Mouse (Mus musculus) adrenal gland (tissue): Measurements from ENCODE around the gene Zc3h18.

Experiments used
- intact Hi-C: fragments of 180-260 bp; cut with DNase I; formaldehyde crosslinking; loops from one replicate; pipeline ENCODE4 v1.15.1; 2025

Zc3h18 gene

DNA sequence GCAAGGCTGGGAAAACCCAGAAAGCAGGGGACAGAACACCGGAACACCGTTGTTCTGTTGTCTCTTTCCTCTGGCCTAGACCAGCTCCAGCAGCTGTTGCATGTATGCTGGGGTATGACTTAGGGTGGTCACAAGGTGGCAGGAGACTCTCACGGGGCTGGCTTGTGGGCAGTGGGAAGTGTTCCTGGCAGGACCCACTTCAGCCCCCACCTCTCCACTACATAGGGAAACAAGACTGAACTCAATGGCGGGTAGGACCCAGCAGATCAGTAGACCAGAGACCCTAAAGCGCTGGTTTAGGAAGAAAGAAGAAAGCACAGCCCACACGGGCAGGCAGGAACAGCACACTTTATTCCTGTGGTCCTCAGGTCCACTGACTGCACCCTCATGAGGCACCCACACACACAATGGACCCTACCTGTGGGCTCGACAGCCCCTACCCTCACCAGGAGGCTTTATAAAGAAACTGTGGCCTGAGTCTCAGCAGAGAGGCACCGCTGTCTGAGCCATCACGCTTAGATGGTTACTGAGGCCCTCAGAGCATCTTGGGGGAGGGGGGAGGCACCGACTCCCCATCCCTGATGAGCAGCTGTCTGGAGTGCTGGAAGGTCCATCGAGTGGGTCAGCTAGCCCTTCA, 57.0 kb downstream of the Zc3h18 start:
- intact Hi-C loops = no loop called here

- intact Hi-C loops = loop anchor here (5.0 kb wide), 1 partner anchor 58 kb away; the partner anchor contains the start of gene Zc3h18
These were observed 59.0 kb downstream of the Zc3h18 start for GRCm38 (mm10) chr8:122435375-122435774.

DNA sequence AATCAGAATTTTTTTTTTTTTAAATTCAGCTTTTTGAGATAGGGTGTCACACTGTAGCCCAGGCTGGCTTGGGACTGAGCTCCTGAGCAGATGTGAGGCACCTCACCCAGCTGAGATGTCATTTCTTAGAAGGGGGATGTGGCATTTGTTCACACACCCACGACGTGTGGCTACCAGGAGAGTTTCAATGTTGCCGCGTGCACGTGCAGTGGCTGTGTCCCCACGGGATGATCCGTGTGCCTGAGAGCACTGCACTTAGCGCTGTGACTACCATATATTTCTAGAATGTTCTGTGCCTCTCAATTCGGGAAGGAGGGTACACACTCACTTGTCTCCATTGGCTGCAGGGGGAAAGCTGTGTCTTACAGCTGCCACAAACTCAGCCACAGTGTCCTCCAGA, 59.7 kb downstream of the Zc3h18 start:
- intact Hi-C loops = loop anchor here (5.0 kb wide), 1 partner anchor 59 kb away; the partner anchor contains the start of gene Zc3h18

DNA sequence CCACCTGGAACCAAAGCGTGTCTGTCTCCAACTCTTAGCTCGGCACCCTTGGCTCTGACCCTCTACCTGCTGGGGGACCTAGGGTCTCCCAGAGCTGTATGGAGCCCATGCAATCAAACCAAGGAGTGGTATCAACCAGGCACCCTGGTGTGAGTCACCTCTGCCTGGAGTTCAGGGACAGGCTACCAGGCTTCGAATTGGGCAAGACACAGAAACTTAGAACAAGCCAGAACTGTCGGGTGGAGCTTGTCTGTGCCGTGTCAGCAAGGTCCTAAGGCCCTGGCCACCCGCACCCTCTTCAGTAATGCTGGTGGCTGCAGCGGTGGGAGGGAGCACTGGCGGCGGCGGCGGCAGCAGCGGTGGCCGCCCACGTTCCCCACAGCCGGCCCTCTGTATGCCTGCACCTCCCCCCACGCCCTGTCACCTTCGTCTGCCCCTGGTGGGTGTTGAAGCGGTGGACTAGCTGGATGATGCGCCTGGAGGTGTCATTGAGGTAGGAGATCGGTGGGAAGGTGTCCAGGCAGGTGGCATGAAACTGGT, 60.2 kb downstream of the Zc3h18 start:
- intact Hi-C loops = loop anchor here (5.0 kb wide), 1 partner anchor 59 kb away; the partner anchor contains the start of gene Zc3h18

GRCm38 (mm10) chr8:122437708-122438331, 61.4 kb downstream of the Zc3h18 start:
- intact Hi-C loops = loop anchor here (5.0 kb wide), 1 partner anchor 61 kb away; the partner anchor contains the start of gene Zc3h18

DNA sequence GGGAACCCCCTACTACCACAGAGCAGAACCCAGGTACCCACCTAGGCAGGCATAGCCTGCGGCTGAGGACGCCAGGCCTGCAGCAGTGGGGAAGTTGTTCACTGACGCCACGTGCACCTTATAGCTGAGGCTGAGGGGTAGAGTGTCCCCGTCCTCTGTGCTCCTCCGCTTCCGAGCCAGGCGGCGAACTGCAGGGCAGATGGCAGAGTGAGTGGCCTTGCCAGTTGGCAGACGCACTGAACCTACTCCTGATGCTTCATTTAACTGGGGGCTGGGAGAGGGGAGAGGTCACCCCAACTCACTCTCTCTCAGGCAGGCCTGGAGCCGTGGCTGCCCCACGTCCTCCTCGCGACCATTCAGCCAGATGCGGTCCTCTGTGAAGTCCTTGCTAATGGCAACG, 62.9 kb downstream of the Zc3h18 start:
- intact Hi-C loops = loop anchor here (5.0 kb wide), 1 partner anchor 62 kb away; the partner anchor contains the start of gene Zc3h18

DNA sequence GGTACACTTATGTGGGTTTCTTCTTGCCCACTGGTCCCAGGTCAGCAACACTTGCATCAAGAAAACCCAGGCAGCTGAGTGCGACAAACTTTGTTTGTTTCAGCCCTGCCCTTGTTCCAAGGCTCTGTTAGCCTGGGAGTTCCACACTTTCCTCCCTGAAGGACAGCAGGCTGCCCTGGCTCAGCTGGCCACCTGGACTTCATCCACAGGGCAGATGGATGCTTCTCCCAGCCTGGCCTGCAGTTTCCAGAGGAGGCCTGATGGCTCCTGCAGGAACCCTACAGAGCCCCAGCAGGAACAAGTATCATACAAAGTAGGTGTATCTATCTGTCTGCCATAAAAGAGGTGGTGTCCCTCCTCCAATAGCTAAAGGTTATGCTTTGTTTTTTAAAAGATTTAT, 64.9 kb downstream of the Zc3h18 start:
- intact Hi-C loops = loop anchor here (5.0 to 10.0 kb wide), 2 partner anchors 36 to 167 kb away; partner anchors contain the start of genes Ctu2 and Rnf166

DNA sequence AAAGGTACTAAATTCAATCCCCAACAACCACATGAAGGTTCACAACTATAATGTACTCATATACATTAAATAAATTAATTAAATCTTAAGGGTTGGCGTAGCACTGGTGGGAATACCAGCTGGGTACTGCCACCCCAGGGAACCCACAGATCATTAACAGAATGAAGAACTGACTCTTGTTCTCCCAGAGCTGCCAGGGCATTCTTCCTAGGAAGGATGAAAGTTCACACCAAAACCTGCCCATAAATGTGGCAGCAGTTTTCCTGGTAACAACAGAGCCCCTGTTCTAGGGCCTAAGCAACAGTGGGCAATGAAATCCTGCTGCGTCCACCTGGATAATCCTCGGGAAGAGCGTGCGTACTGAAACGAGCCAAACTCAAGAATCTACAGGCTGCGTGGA, 65.9 kb downstream of the Zc3h18 start:
- intact Hi-C loops = loop anchor here (5.0 to 10.0 kb wide), 2 partner anchors 35 to 168 kb away; partner anchors contain the start of genes Ctu2 and Rnf166

DNA sequence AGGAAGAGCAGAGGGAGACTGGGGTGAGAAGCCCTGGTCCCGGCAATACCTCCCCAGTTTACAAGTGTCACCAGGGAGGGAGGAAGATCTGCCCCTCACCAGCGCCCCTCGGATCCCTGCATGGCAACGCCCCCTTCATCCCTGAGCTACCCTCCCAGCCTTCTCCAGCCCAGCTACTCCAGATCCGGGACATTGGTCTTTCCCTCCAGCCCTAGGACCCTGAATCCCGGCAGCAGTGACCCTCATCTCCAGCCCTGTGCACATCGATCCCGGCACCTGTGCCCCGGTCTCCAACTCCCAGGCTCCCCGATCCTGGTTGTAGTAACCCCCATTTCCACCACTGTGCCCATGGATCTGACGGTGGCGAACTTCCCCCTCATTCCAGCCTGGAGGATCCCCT, 66.4 kb downstream of the Zc3h18 start:
- intact Hi-C loops = loop anchor here (5.0 to 10.0 kb wide), 2 partner anchors 35 to 168 kb away; partner anchors contain the start of genes Ctu2 and Rnf166

DNA sequence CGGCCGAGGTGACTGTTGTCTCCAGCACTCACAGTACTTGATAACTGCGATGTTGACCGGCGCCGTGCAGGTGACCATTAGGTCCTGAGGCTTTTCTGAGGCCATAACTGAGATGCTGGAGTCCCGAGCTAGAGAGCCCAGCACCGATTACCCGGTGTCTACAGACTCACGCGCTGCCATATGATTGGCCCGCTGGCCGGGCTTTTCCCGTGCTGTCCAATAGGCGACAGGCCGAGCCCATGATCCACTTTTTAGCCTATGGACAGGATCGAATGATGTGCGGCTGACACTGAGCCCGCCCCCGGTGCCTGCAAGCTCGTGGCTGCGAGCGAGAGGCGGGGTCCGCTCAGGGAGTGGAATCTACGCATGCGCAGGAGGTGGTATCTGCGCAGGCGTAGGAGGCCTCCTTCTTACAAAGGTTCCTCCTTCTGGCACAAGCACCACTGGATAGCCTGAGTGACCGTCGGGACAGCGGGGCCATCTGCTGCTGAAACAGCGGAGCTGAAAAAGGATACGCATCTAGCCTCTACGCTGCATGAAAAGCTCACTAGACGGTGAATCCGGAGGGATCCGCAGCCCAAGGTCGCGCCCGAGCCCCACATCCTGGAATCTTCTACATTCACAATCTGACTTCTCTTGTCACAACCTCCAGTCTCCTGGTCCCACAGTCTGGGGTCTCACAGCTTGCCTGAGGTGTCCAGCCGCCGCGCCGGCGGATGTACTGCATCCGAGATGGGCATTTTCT, 67.0 kb downstream of the Zc3h18 start, which contains the start of gene Mvd:
Gene Mvd (minus strand): TSS at position 161 of the 745 bp plus-strand sequence.
- intact Hi-C loops = loop anchor here (5.0 to 10.0 kb wide), 2 partner anchors 34 to 169 kb away; partner anchors contain the start of genes Ctu2 and Rnf166

DNA sequence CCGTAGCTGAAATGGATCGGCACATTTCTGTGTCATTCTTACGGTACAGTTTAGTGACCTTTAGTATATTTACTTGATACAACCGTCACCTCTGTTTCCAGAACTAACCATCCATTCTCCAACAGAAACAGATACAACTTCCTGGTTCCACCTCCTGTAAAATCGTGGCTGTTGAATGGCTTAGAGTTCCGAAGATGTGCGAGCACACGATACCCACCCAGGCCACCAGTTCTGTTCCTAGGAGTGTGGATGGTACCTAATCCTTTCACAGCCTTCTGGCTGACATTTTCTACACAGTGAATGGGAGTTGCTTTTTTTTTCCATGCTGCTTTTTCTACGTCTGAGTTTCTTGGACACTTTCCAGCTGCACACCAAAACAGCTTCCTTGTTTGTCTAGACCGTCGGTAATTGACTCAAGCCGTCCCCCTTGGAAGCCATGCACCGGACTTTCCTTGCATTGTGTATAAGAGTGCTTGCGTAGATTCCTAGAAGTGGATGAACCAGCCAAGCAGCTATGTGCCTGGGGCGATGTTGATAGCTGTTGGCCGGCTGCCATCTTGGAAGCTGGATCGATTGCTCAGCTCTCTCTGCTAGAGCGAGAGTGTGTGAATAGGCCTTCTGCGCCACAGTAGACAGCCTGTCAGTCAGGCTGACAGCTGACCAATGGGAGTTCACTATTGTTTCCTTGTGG, 67.8 kb downstream of the Zc3h18 start:
- intact Hi-C loops = loop anchor here (5.0 to 10.0 kb wide), 2 partner anchors 33 to 169 kb away; partner anchors contain the start of genes Ctu2 and Rnf166

- intact Hi-C loops = loop anchor here (10.0 kb wide), 1 partner anchor 170 kb away; no protein-coding TSS in a partner anchor
These were observed 68.8 kb downstream of the Zc3h18 start for GRCm38 (mm10) chr8:122445203-122445602.

DNA sequence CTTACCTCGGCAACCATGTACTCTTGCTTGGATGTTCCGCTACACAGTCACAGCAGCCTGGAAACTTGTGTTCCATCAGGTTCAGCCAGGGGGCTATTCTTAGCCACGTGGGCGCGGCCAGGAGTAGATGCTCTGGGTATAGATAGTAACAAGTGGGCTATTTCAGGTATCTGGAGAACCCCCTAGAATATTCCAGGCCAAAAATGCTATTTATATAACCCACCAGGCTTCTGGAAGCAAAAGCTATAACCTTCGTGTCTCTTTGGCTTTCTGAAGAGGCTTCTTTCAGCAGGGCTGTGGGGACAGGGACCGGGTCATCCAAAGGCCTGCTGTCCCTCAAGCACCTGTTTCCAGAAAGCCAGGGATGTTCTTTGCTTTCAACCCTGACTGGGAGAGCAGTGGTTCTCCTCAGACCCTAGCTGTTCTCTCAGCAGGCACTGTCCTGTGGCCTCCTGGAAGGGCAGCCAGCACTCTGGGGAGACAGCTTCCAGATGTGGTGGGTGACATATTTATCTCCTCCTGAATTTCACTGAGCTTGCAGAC, 74.8 kb downstream of the Zc3h18 start:
- intact Hi-C loops = no loop called here

DNA sequence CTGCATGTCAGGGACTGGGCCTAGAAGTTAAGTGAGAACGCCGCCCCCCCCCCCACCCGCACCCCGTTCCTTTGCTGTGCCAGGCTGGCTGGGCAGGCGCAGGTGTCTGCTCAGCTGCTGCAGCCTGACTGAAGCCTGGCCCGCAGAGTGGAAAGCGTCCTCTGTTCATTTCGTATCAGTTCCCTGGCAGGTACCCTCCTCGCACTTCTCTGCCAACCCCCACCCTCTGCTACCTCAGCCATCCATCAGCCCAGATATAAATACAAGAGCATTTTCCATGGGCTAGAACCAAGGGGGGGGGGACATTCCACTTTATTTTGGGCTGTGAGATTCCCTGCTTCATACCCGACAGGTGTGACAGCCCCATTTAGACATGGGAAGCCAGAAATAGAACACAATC, 75.7 kb downstream of the Zc3h18 start:
- intact Hi-C loops = no loop called here

- intact Hi-C loops = no loop called here
These were observed 78.0 kb downstream of the Zc3h18 start for GRCm38 (mm10) chr8:122454409-122454808.

DNA sequence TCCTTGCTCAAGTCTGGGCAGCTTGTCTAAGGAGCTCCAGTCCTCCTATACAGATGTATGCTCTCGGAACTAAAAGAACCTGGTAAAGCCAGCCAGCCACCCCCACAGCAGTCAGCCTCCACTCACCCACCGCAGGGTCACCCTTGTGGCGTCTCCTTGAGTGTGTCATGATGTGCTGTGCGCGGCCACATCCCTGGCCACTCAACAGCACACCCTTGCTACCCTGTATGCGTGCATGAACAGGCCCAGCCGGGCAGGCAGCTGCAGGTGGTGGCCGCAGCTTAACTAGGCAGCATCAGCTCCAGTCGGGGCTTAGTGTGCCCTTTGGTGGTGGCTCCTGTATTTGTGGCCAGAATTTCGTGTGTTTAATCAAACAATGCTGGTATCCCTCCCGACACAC, 80.8 kb downstream of the Zc3h18 start:
- intact Hi-C loops = no loop called here

GRCm38 (mm10) chr8:122459218-122459900, 83.0 kb downstream of the Zc3h18 start:
- intact Hi-C loops = no loop called here

- intact Hi-C loops = no loop called here
These were observed 83.6 kb downstream of the Zc3h18 start for GRCm38 (mm10) chr8:122459990-122460389.
